Mouse (Mus musculus): Measurements from ENCODE around the gene Higd1c. TPM values are rescaled to one million over a fixed set of nuclear protein-coding genes. Genes with fewer than 3 reads are reported as not detected.
A peak's percentile ranks its signal among the peaks of the same experiment; 100 is the strongest.
"Not testable (repeated sequence)": the region's sequence is repeated elsewhere in the genome, so short reads cannot be mapped to it uniquely, and the experiment has no call there.

Higd1c gene
- polyA plus RNA-seq, 2 experiments, result not detected

- TF ChIP-seq CTCF (IDR thresholded peaks at IDR 0.05; ENCODE audit: low read depth) (no peak), EP300 (IDR thresholded peaks at IDR 0.05; ENCODE audit: low read depth) (no peak)
- H3K27ac ChIP-seq, result no peak overlapping the region
- WGBS (ENCODE audit: insufficient replicate concordance), result 52% methylated on average over 5 of the region's 5 CpGs
- no peaks in the 10 kb centered on the region for H3K36me3 ChIP-seq (replicated peaks; ENCODE audit: control insufficient read depth, insufficient read depth, low read depth)
- H3K9ac ChIP-seq (replicated peaks), result no peak overlapping the region
- no peaks in the 10 kb centered on the region for H3K27me3 ChIP-seq (ENCODE audit: control insufficient read depth, insufficient read depth, low read length)
- ATAC-seq (ENCODE audit: insufficient read depth), result no peak
- no peaks in the 10 kb centered on the region for H3K9me3 ChIP-seq (ENCODE audit: control insufficient read depth, low read length)
- H3K4me3 ChIP-seq (ENCODE audit: insufficient read depth in 1 of 2, low read depth in 2 of 2, low read length in 2 of 2), result no peak overlapping the region
- no peaks in the 10 kb centered on the region; a peak in 1 of 4 replicates for H3K4me1 ChIP-seq (replicated peaks; ENCODE audit: control insufficient read depth in 2 of 2, insufficient read depth in 2 of 2, low read length in 1 of 2)
- H3K4me2 ChIP-seq (ENCODE audit: low read depth), result no peak overlapping the region
- no peak for DNase-seq (ENCODE audit: low read depth in 3 of 3, low spot score in 3 of 3)
Measured at GRCm38 (mm10) chr15:100355876-100356275, 8.5 kb upstream of the Higd1c start.

- not testable (repeated sequence) for H3K36me3 ChIP-seq (replicated peaks; ENCODE audit: control insufficient read depth, insufficient read depth, low read depth); H3K4me2 ChIP-seq (ENCODE audit: low read depth); ATAC-seq (ENCODE audit: insufficient read depth); H3K27me3 ChIP-seq (ENCODE audit: control insufficient read depth, insufficient read depth, low read length); H3K9me3 ChIP-seq (ENCODE audit: control insufficient read depth, low read length); H3K27ac ChIP-seq; H3K4me1 ChIP-seq (replicated peaks; ENCODE audit: control insufficient read depth in 2 of 2, insufficient read depth in 2 of 2, low read length in 1 of 2); DNase-seq (ENCODE audit: low read depth in 3 of 3, low spot score in 3 of 3); H3K4me3 ChIP-seq (ENCODE audit: insufficient read depth in 1 of 2, low read depth in 2 of 2, low read length in 2 of 2); H3K9ac ChIP-seq (replicated peaks)
- WGBS (ENCODE audit: insufficient replicate concordance), result 70% methylated on average over 9 of the region's 9 CpGs
Measured at GRCm38 (mm10) chr15:100365967-100366366, 1.6 kb downstream of the Higd1c start.

GRCm38 (mm10) chr15:100367119-100367518, 2.8 kb downstream of the Higd1c start:
- no peak overlapping the region for H3K4me3 ChIP-seq (ENCODE audit: insufficient read depth in 1 of 2, low read depth in 2 of 2, low read length in 2 of 2)
- no peaks in the 10 kb centered on the region for H3K9me3 ChIP-seq (ENCODE audit: control insufficient read depth, low read length)
- H3K4me1 ChIP-seq (replicated peaks; ENCODE audit: control insufficient read depth in 2 of 2, insufficient read depth in 2 of 2, low read length in 1 of 2), result no peaks in the 10 kb centered on the region
- no peaks in the 10 kb centered on the region for H3K36me3 ChIP-seq (replicated peaks; ENCODE audit: control insufficient read depth, insufficient read depth, low read depth)
- H3K27me3 ChIP-seq (ENCODE audit: control insufficient read depth, insufficient read depth, low read length), result no peaks in the 10 kb centered on the region
- ATAC-seq (ENCODE audit: insufficient read depth) (no peak), DNase-seq (ENCODE audit: low read depth in 3 of 3, low spot score in 3 of 3) (no peak)
- H3K27ac ChIP-seq, result no peak overlapping the region
- WGBS (ENCODE audit: insufficient replicate concordance), result 60% methylated on average over 7 of the region's 7 CpGs
- no peak overlapping the region for H3K4me2 ChIP-seq (ENCODE audit: low read depth)
- no peak overlapping the region for H3K9ac ChIP-seq (replicated peaks)
- TF ChIP-seq EP300 (IDR thresholded peaks at IDR 0.05; ENCODE audit: low read depth) (no peak), CTCF (IDR thresholded peaks at IDR 0.05; ENCODE audit: low read depth) (no peak)

- Histone ChIP-seq H3K27me3 (ENCODE audit: control insufficient read depth, insufficient read depth, low read length) (no peaks in the 10 kb centered on the region), H3K4me1 (replicated peaks; ENCODE audit: control insufficient read depth in 2 of 2, insufficient read depth in 2 of 2, low read length in 1 of 2) (peaks cover 0 to 2% of the 10 kb centered on the region in 2 experiments; a peak in 2 of 4 replicates), H3K4me3 (ENCODE audit: insufficient read depth in 1 of 2, low read depth in 2 of 2, low read length in 2 of 2) (no peak overlapping the region), H3K9ac (replicated peaks) (no peak overlapping the region), H3K9me3 (ENCODE audit: control insufficient read depth, low read length) (no peaks in the 10 kb centered on the region), H3K4me2 (ENCODE audit: low read depth) (no peak overlapping the region), H3K36me3 (replicated peaks; ENCODE audit: control insufficient read depth, insufficient read depth, low read depth) (no peaks in the 10 kb centered on the region), H3K27ac (no peak overlapping the region)
- TF ChIP-seq EP300 (IDR thresholded peaks at IDR 0.05; ENCODE audit: low read depth) (no peak), CTCF (IDR thresholded peaks at IDR 0.05; ENCODE audit: low read depth) (peak; percentile 71)
- WGBS (ENCODE audit: insufficient replicate concordance), result 23% methylated on average over 5 of the region's 5 CpGs
- DNase-seq (ENCODE audit: low read depth in 3 of 3, low spot score in 3 of 3) (peak in 2 of 3 experiments; percentile 39 to 49), ATAC-seq (ENCODE audit: insufficient read depth) (no peak)
Measured at GRCm38 (mm10) chr15:100375066-100375465, 10.7 kb downstream of the Higd1c start.

- WGBS (ENCODE audit: insufficient replicate concordance), result 32% methylated on average over 3 of the region's 9 CpGs
- not testable (repeated sequence) for H3K36me3 ChIP-seq (replicated peaks; ENCODE audit: control insufficient read depth, insufficient read depth, low read depth); H3K4me2 ChIP-seq (ENCODE audit: low read depth); H3K27ac ChIP-seq; H3K27me3 ChIP-seq (ENCODE audit: control insufficient read depth, insufficient read depth, low read length); H3K4me3 ChIP-seq (ENCODE audit: insufficient read depth in 1 of 2, low read depth in 2 of 2, low read length in 2 of 2); H3K4me1 ChIP-seq (replicated peaks; ENCODE audit: control insufficient read depth in 2 of 2, insufficient read depth in 2 of 2, low read length in 1 of 2); H3K9ac ChIP-seq (replicated peaks); DNase-seq (ENCODE audit: low read depth in 3 of 3, low spot score in 3 of 3); H3K9me3 ChIP-seq (ENCODE audit: control insufficient read depth, low read length)
- peak; percentile 34; the same call in 1 of the 2 replicates for ATAC-seq (ENCODE audit: insufficient read depth)
- peak; percentile 38; the same call in 1 of the 2 replicates for TF ChIP-seq CTCF (IDR thresholded peaks at IDR 0.05; ENCODE audit: low read depth)
Measured at GRCm38 (mm10) chr15:100377847-100378505, 13.6 kb downstream of the Higd1c start.

All from liver, embryonic 14.5 days (tissue).